Comparison of ENCODE assay signal across 14 mouse cellular contexts in the genomic region with DNA sequence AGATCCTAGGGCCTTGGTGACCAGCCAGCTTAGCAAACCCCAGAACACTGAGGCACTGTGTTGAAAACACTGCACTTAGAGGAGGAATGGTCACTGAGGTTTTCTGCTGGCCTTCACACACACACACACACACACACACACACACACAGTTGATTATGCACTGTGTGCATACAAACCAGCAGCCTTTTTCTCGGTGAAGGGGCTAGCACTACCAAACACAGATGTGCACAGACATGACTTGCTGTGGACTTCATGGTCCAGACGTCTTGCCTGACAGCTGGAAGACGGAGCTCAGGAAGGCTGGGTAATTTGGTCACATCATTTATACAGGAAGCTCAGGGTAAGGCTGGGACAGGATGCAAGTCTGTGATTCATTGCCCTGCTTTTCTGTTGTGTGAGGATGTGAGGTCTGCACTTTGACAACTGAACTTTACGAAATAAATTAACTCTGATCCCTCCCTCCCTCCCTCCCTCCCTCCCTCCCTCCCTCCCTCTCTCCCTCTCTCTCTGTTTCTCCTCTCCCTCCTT. TPM values are rescaled to one million over a fixed set of nuclear protein-coding genes. Genes with fewer than 3 reads are reported as not detected.
DNase-seq lines count a peak whose midpoint lies in the region; ATAC-seq lines count a peak whose summit lies in the region.
"Had no signal": no experiment of that assay in that cellular context is flagged by ENCODE, and none has a peak within 500 bp of the region (broad histone marks: within the 10 kb centered on the region; RNA-seq: fewer than 3 reads in every experiment).

No protein-coding gene starts in this region.

- H3K9ac ChIP-seq in liver, embryonic 11.5 days (ENCODE audit: low read depth, low read length), result no peak overlapping the region
- H3K9ac ChIP-seq in kidney, embryonic 15.5 days, result no peak overlapping the region
- H3K9ac ChIP-seq: forebrain, embryonic 15.5 days; hindbrain, embryonic 15.5 days; lung, embryonic 15.5 days; stomach, embryonic 15.5 days had no signal

- peak overlapping the region; percentile 79; the same call in 1 of the 2 replicates for H3K27ac ChIP-seq in liver, embryonic 11.5 days (ENCODE audit: low read depth, low read length)
- H3K27ac ChIP-seq in kidney, embryonic 15.5 days, result peak overlapping the region; percentile 68
- H3K27ac ChIP-seq: forebrain, embryonic 15.5 days; hindbrain, embryonic 15.5 days; lung, embryonic 15.5 days; stomach, embryonic 15.5 days had no signal

- peaks cover 19% of the 10 kb centered on the region for H3K4me1 ChIP-seq in liver, embryonic 11.5 days (replicated peaks; ENCODE audit: control insufficient read depth, insufficient read depth, low read length)
- peaks cover 9% of the 10 kb centered on the region for H3K4me1 ChIP-seq in kidney, embryonic 15.5 days
- H3K4me1 ChIP-seq: forebrain, embryonic 15.5 days; hindbrain, embryonic 15.5 days; lung, embryonic 15.5 days; stomach, embryonic 15.5 days had no signal

- WGBS in liver, embryonic 11.5 days, result 63% methylated on average over 4 of the region's 4 CpGs
- WGBS in kidney, embryonic 15.5 days, result 18% methylated on average over 4 of the region's 4 CpGs

- no peaks in the 10 kb centered on the region for H3K27me3 ChIP-seq in liver, embryonic 11.5 days (replicated peaks; ENCODE audit: control insufficient read depth, insufficient read depth, low read length)
- no peaks in the 10 kb centered on the region for H3K27me3 ChIP-seq in kidney, embryonic 15.5 days
- H3K27me3 ChIP-seq: forebrain, embryonic 15.5 days; hindbrain, embryonic 15.5 days; lung, embryonic 15.5 days; stomach, embryonic 15.5 days had no signal

- ATAC-seq in liver, embryonic 11.5 days (replicated peaks; ENCODE audit: low FRiP score), result no peak
- peak; percentile 89 for ATAC-seq in kidney, embryonic 15.5 days (replicated peaks; ENCODE audit: low FRiP score)
- ATAC-seq: forebrain, embryonic 15.5 days had no signal

- no peak overlapping the region for H3K4me2 ChIP-seq in liver, embryonic 11.5 days
- no peak overlapping the region for H3K4me2 ChIP-seq in kidney, embryonic 15.5 days
- H3K4me2 ChIP-seq: forebrain, embryonic 15.5 days; hindbrain, embryonic 15.5 days; lung, embryonic 15.5 days; stomach, embryonic 15.5 days had no signal

- no peak for DNase-seq in liver, embryonic 11.5 days (ENCODE audit: low spot score)
- DNase-seq in liver, result no peak
- peak; percentile 29 for DNase-seq in embryo, embryonic 11.5 days (ENCODE audit: low read depth, low spot score)
- DNase-seq in neural tube, embryonic 10.5 days (ENCODE audit: extremely low spot score, low spot score), result peak; percentile 27
- DNase-seq in urinary bladder, postnatal 14 days (ENCODE audit: low spot score), result no peak
- DNase-seq in cerebellum, postnatal 25 days, result no peak
- DNase-seq: cerebellum, postnatal 14 days; heart, adult 11 months; right cerebral cortex, adult 18-20 months had no signal

- no peaks in the 10 kb centered on the region for H3K9me3 ChIP-seq in liver, embryonic 11.5 days (ENCODE audit: control insufficient read depth, low read length)
- H3K9me3 ChIP-seq in kidney, embryonic 15.5 days (replicated peaks), result no peaks in the 10 kb centered on the region
- H3K9me3 ChIP-seq: forebrain, embryonic 15.5 days; hindbrain, embryonic 15.5 days; lung, embryonic 15.5 days; stomach, embryonic 15.5 days had no signal

- H3K36me3 ChIP-seq in liver, embryonic 11.5 days (ENCODE audit: control insufficient read depth, insufficient read depth, low read length), result peaks cover 3% of the 10 kb centered on the region; the same call in 1 of the 2 replicates
- no peaks in the 10 kb centered on the region for H3K36me3 ChIP-seq in kidney, embryonic 15.5 days
- H3K36me3 ChIP-seq: forebrain, embryonic 15.5 days; hindbrain, embryonic 15.5 days; lung, embryonic 15.5 days; stomach, embryonic 15.5 days had no signal

- no peak overlapping the region for H3K4me3 ChIP-seq in liver, embryonic 11.5 days (ENCODE audit: low read depth, low read length)
- no peak overlapping the region for H3K4me3 ChIP-seq in kidney, embryonic 15.5 days (replicated peaks)
- H3K4me3 ChIP-seq: forebrain, embryonic 15.5 days; hindbrain, embryonic 15.5 days; lung, embryonic 15.5 days; stomach, embryonic 15.5 days had no signal

RNA-seq across cellular contexts. Expression of a gene that starts 58.6 kb away (rescaled TPM):
- polyA plus RNA-seq in liver, embryonic 11.5 days (2014; fragmentation: Nextera tagmentation; extraction: Ambion mirVana), result 10.9 and 12.1 TPM in 2 replicates
- polyA plus RNA-seq in kidney, embryonic 15.5 days (2015; fragmentation: Nextera tagmentation; extraction: Ambion mirVana), result 9.4 and 9.8 TPM in 2 replicates

Comparison
In these comparisons a context has a peak if more than half of its experiments do, and no peak if none do; other contexts are left out.
1. DNase-seq: peak in embryo, embryonic 11.5 days (single experiment) and neural tube, embryonic 10.5 days (single experiment); none in liver, embryonic 11.5 days (single experiment), liver (single experiment), urinary bladder, postnatal 14 days (single experiment) and cerebellum, postnatal 25 days (0 of 2).